Comparison of ENCODE assay signal across 26 mouse cellular contexts in genomic region chr6:128231741-128232140, GRCm38 (mm10).
DNase-seq lines count a peak whose midpoint lies in the region; ATAC-seq and TF ChIP-seq lines count a peak whose summit lies in the region.
"Had no signal": no experiment of that assay in that cellular context is flagged by ENCODE, and none has a peak within 500 bp of the region (broad histone marks: within the 10 kb centered on the region; RNA-seq: fewer than 3 reads in every experiment).

No protein-coding gene starts in this region.

- no peaks in the 10 kb centered on the region for H3K36me3 ChIP-seq in forebrain, embryonic 11.5 days (ENCODE audit: control insufficient read depth, insufficient read depth, low read length)
- H3K36me3 ChIP-seq in forebrain, postnatal 0 days (ENCODE audit: insufficient read depth), result no peaks in the 10 kb centered on the region
- H3K36me3 ChIP-seq in lung, embryonic 14.5 days (ENCODE audit: insufficient read depth), result no peaks in the 10 kb centered on the region
- H3K36me3 ChIP-seq in hindbrain, embryonic 10.5 days, result no peaks in the 10 kb centered on the region
- H3K36me3 ChIP-seq: forebrain, embryonic 15.5 days; hindbrain, embryonic 15.5 days; limb, embryonic 12.5 days; liver, embryonic 13.5 days had no signal

- no peaks in the 10 kb centered on the region; the same call in 1 of the 2 replicates for H3K4me1 ChIP-seq in forebrain, embryonic 11.5 days (replicated peaks; ENCODE audit: control insufficient read depth, insufficient read depth, low read length)
- no peaks in the 10 kb centered on the region for H3K4me1 ChIP-seq in forebrain, postnatal 0 days (ENCODE audit: insufficient read depth)
- H3K4me1 ChIP-seq in lung, embryonic 14.5 days (ENCODE audit: insufficient read depth), result no peaks in the 10 kb centered on the region
- 0 out of 2 replicates have a peak, but pooled peaks cover 13% of the 10 kb centered on the region for H3K4me1 ChIP-seq in hindbrain, embryonic 10.5 days (replicated peaks)
- H3K4me1 ChIP-seq: forebrain, embryonic 15.5 days; hindbrain, embryonic 15.5 days; liver, embryonic 13.5 days; lung, embryonic 15.5 days had no signal

- no peak for TF ChIP-seq CTCF in forebrain, postnatal 0 days (IDR thresholded peaks at IDR 0.05; ENCODE audit: low read depth)
- TF ChIP-seq CTCF in lung, embryonic 14.5 days (IDR thresholded peaks at IDR 0.05; ENCODE audit: low read depth), result no peak

- H3K9me3 ChIP-seq in forebrain, embryonic 11.5 days (ENCODE audit: control insufficient read depth, low read length), result no peaks in the 10 kb centered on the region
- no peaks in the 10 kb centered on the region for H3K9me3 ChIP-seq in forebrain, postnatal 0 days (ENCODE audit: low read length)
- no peaks in the 10 kb centered on the region for H3K9me3 ChIP-seq in lung, embryonic 14.5 days (ENCODE audit: low read depth, low read length)
- H3K9me3 ChIP-seq in hindbrain, embryonic 10.5 days, result no peaks in the 10 kb centered on the region
- H3K9me3 ChIP-seq: forebrain, embryonic 15.5 days; hindbrain, embryonic 15.5 days; limb, embryonic 12.5 days; liver, embryonic 13.5 days; lung, embryonic 15.5 days had no signal

- no peak overlapping the region for H3K4me2 ChIP-seq in forebrain, embryonic 11.5 days (ENCODE audit: low read depth, low read length, severe bottlenecking)
- H3K4me2 ChIP-seq in forebrain, postnatal 0 days (ENCODE audit: low read depth), result no peak overlapping the region
- H3K4me2 ChIP-seq in lung, embryonic 14.5 days, result no peak overlapping the region
- H3K4me2 ChIP-seq: forebrain, embryonic 15.5 days; hindbrain, embryonic 15.5 days; limb, embryonic 12.5 days; liver, embryonic 13.5 days; lung, embryonic 15.5 days had no signal

- no peak for ATAC-seq in forebrain, embryonic 11.5 days (replicated peaks; ENCODE audit: low FRiP score)
- no peak for ATAC-seq in forebrain, postnatal 0 days
- ATAC-seq in lung, embryonic 14.5 days (ENCODE audit: insufficient read depth), result no peak
- ATAC-seq: forebrain, embryonic 15.5 days; intestine, embryonic 16.5 days had no signal

- peak; percentile 36 for DNase-seq in forebrain, embryonic 11.5 days (ENCODE audit: low spot score)
- no peak for DNase-seq in forebrain, postnatal 0 days
- peak; percentile 69 for DNase-seq in lung, embryonic 14.5 days
- DNase-seq in lung, postnatal 25 days (ENCODE audit: low spot score), result no peak
- peak; percentile 11 for DNase-seq in brain, adult 2 months (ENCODE audit: low read depth, low spot score)
- DNase-seq in induced T-regulatory cell, adult 2 months (ENCODE audit: low read depth), result peak; percentile 6
- DNase-seq in frontal cortex, postnatal 25 days (ENCODE audit: low spot score in 2 of 2), result no peak
- no peak for DNase-seq in hindbrain, embryonic 10.5 days (ENCODE audit: low spot score)
- DNase-seq: adrenal gland, postnatal 14 days; B cell, adult 2 months; cerebellum, adult 11 months; cerebellum, adult 9-11 months; gastrocnemius, postnatal 36 days; kidney, adult 9 months; kidney, postnatal 14 days; liver, embryonic 13.5 days; lung, postnatal 4 days; right cerebral cortex, postnatal 25 days; spleen, adult 18-20 months; thymus, postnatal 25 days had no signal

- no peak overlapping the region for H3K27ac ChIP-seq in forebrain, embryonic 11.5 days (ENCODE audit: low read depth, low read length)
- H3K27ac ChIP-seq in forebrain, postnatal 0 days (ENCODE audit: low read depth, low read length), result no peak overlapping the region
- no peak overlapping the region for H3K27ac ChIP-seq in lung, embryonic 14.5 days (ENCODE audit: low read depth)
- no peak overlapping the region for H3K27ac ChIP-seq in hindbrain, embryonic 10.5 days
- H3K27ac ChIP-seq: forebrain, embryonic 15.5 days; hindbrain, embryonic 15.5 days; limb, embryonic 12.5 days; liver, embryonic 13.5 days; lung, embryonic 15.5 days had no signal

- no peak overlapping the region for H3K4me3 ChIP-seq in forebrain, embryonic 11.5 days (ENCODE audit: low read depth, low read length)
- no peak overlapping the region for H3K4me3 ChIP-seq in forebrain, postnatal 0 days (ENCODE audit: low read depth, low read length)
- H3K4me3 ChIP-seq in lung, embryonic 14.5 days (ENCODE audit: low read depth, low read length), result no peak overlapping the region
- H3K4me3 ChIP-seq in hindbrain, embryonic 10.5 days, result no peak overlapping the region
- H3K4me3 ChIP-seq: erythroblast, embryonic 14.5 days; forebrain, embryonic 15.5 days; hindbrain, embryonic 15.5 days; limb, embryonic 12.5 days; liver, embryonic 13.5 days; lung, embryonic 15.5 days had no signal

- 81% methylated on average over 3 of the region's 3 CpGs for WGBS in forebrain, embryonic 11.5 days
- 57% methylated on average over 3 of the region's 3 CpGs for WGBS in forebrain, postnatal 0 days
- WGBS in lung, embryonic 14.5 days, result 82% methylated on average over 3 of the region's 3 CpGs
- 81% methylated on average over 3 of the region's 3 CpGs for WGBS in hindbrain, embryonic 10.5 days

- no peak overlapping the region for H3K9ac ChIP-seq in forebrain, embryonic 11.5 days (ENCODE audit: low read length)
- H3K9ac ChIP-seq in forebrain, postnatal 0 days, result no peak overlapping the region
- H3K9ac ChIP-seq in lung, embryonic 14.5 days, result no peak overlapping the region
- H3K9ac ChIP-seq: forebrain, embryonic 15.5 days; hindbrain, embryonic 15.5 days; limb, embryonic 12.5 days; liver, embryonic 13.5 days; lung, embryonic 15.5 days had no signal

- no peaks in the 10 kb centered on the region for H3K27me3 ChIP-seq in forebrain, embryonic 11.5 days (ENCODE audit: control insufficient read depth, insufficient read depth, low read length)
- no peaks in the 10 kb centered on the region for H3K27me3 ChIP-seq in forebrain, postnatal 0 days (ENCODE audit: insufficient read depth, low read length)
- H3K27me3 ChIP-seq in lung, embryonic 14.5 days (ENCODE audit: insufficient read depth, low read length), result no peaks in the 10 kb centered on the region
- no peaks in the 10 kb centered on the region for H3K27me3 ChIP-seq in hindbrain, embryonic 10.5 days (ENCODE audit: insufficient read depth, poor library complexity, severe bottlenecking)
- H3K27me3 ChIP-seq: forebrain, embryonic 15.5 days; hindbrain, embryonic 15.5 days; limb, embryonic 12.5 days; liver, embryonic 13.5 days; lung, embryonic 15.5 days had no signal

Comparison
In these comparisons a context has a peak if more than half of its experiments do, and no peak if none do; other contexts are left out.
1. DNase-seq: peak in forebrain, embryonic 11.5 days (single experiment), lung, embryonic 14.5 days (single experiment), brain, adult 2 months (single experiment) and induced T-regulatory cell, adult 2 months (single experiment); none in forebrain, postnatal 0 days (single experiment), lung, postnatal 25 days (single experiment), frontal cortex, postnatal 25 days (0 of 2) and hindbrain, embryonic 10.5 days (single experiment).